Mouse (Mus musculus) layer of hippocampus, adult 6 months (tissue): ENCODE data around the gene Thap4. TPM values are rescaled to one million over a fixed set of nuclear protein-coding genes. Genes with fewer than 3 reads are reported as not detected.

ENCODE experiments used
- long read RNA-seq, 2 experiments: library from polyadenylated mRNA; unstranded; transcript quantifications; one replicate each; pipeline ENCODE4 v2.0.0; 2019 to 2020
- polyA plus RNA-seq: library from polyadenylated mRNA; unstranded; fragments of <200 nt; fragmentation: Nextera tagmentation; gene quantifications from 2 replicates; pipeline ENCODE4 v1.2.3, GENCODE M21; 2021

Gene Thap4
- 13.1 and 14.7 TPM in 2 replicates for polyA plus RNA-seq
- long read RNA-seq, experiment 1, full-length matches to known transcripts = 10 of 12 reads
- long read RNA-seq, experiment 1, partial matches to known transcripts = 2 of 12 reads
- long read RNA-seq, experiment 1, other reads (novel, unspliced or antisense) = 0 of 12 reads
- long read RNA-seq, experiment 2, full-length matches to known transcripts = 47 of 49 reads
- long read RNA-seq, experiment 2, partial matches to known transcripts = 2 of 49 reads
- long read RNA-seq, experiment 2, other reads (novel, unspliced or antisense) = 0 of 49 reads

GRCm38 (mm10) chr1:93754573-93755290 lies at the start of gene Thap4:
Gene Thap4 (minus strand): TSS chr1:93754864.

GRCm38 (mm10) chr1:93803556-93804507 lies 49.2 kb upstream of the Thap4 start, which contains the start of gene Ing5:
Gene Ing5 (plus strand): TSS chr1:93803965.

GRCm38 (mm10) chr1:93801741-93802238 lies 47.1 kb upstream of the Thap4 start, which contains the start of gene Dtymk:
Gene Dtymk (minus strand): TSS chr1:93801934.

GRCm38 (mm10) chr1:93751290-93751689 lies 3.4 kb downstream of the Thap4 start, which contains the start of gene Atg4b:
Gene Atg4b (plus strand): TSS chr1:93751500.

GRCm38 (mm10) chr1:93685401-93686244 lies 69.0 kb downstream of the Thap4 start, which contains the start of gene Bok:
Gene Bok (plus strand): TSS chr1:93685660.

GRCm38 (mm10) chr1:93658559-93658958 lies 96.1 kb downstream of the Thap4 start, which contains the start of gene Stk25:
Gene Stk25 (minus strand): TSS chr1:93658659.

Other genes with a start within 250 kb of the Thap4 start
- gene Farp2, start 242.8 kb downstream of the Thap4 start, polyA plus RNA-seq = 4.0 and 4.5 TPM in 2 replicates
- 263 and 281 TPM in 2 replicates for gene Stk25, start 96.2 kb downstream of the Thap4 start, polyA plus RNA-seq
- 156 and 164 TPM in 2 replicates for gene Bok, start 69.2 kb downstream of the Thap4 start, polyA plus RNA-seq
- gene Atg4b, start 3.4 kb downstream of the Thap4 start, polyA plus RNA-seq = 33.9 and 38.5 TPM in 2 replicates
- 71.1 and 72.6 TPM in 2 replicates for gene Dtymk, start 47.1 kb upstream of the Thap4 start, polyA plus RNA-seq
- gene Ing5, start 49.1 kb upstream of the Thap4 start, polyA plus RNA-seq = 5.9 and 7.3 TPM in 2 replicates
- 8.4 and 8.5 TPM in 2 replicates for gene D2hgdh, start 70.0 kb upstream of the Thap4 start, polyA plus RNA-seq
- 0.09 TPM in 1 of 2 replicates, not detected in the other for gene Gal3st2, start 106.4 kb upstream of the Thap4 start, polyA plus RNA-seq
- 0.08 TPM in 1 of 2 replicates, not detected in the other for gene Gal3st2b, start 163.4 kb upstream of the Thap4 start, polyA plus RNA-seq
- not detected in 2 replicates for gene Gal3st2c, start 235.6 kb upstream of the Thap4 start, polyA plus RNA-seq